Mouse (Mus musculus) limb, embryonic 14.5 days (tissue): ENCODE measurements around the gene RPS10-NUDT3. TPM values are rescaled to one million over a fixed set of nuclear protein-coding genes. Genes with fewer than 3 reads are reported as not detected.

Experiments
- ATAC-seq: fragments of 200-750 bp; cut with Nextera tagmentation; 2 replicates; pipeline ENCODE4 v1.8.0; 2017; ENCODE audit warnings: low read depth, moderate number of reproducible peaks, moderate TSS enrichment; ENCODE audit not compliant: low FRiP score
- DNase-seq: peaks from one replicate; pipeline ENCODE4 v3.0.0-alpha.2; 2015; ENCODE audit warnings: low spot score
- H3K27ac ChIP-seq: fragments of 300-500 bp; sonication (generic); replicated peaks from 2 replicates; pipeline ENCODE4 v1.5.1; 2014; ENCODE audit warnings: low read depth, mild to moderate bottlenecking, low read length, moderate library complexity, mixed read lengths
- H3K27me3 ChIP-seq: fragments of 300-500 bp; sonication (generic); 2 replicates; pipeline ENCODE4 v1.6.1; 2014; ENCODE audit warnings: low read length, mixed read lengths; ENCODE audit not compliant: control insufficient read depth, insufficient read depth
- H3K36me3 ChIP-seq: fragments of 300-500 bp; sonication (generic); 2 replicates; pipeline ENCODE4 v1.6.1; 2014; ENCODE audit warnings: mild to moderate bottlenecking, low read length, moderate library complexity, mixed read lengths; ENCODE audit not compliant: control insufficient read depth, insufficient read depth
- H3K4me1 ChIP-seq: fragments of 300-500 bp; sonication (generic); 2 replicates; pipeline ENCODE4 v1.6.1; 2014; ENCODE audit warnings: antibody characterized with exemption, low read length, mixed read lengths; ENCODE audit not compliant: control insufficient read depth, insufficient read depth
- H3K4me2 ChIP-seq: fragments of 300-500 bp; sonication (generic); replicated peaks from 2 replicates; pipeline ENCODE4 v1.6.1; 2014; ENCODE audit warnings: low read depth, mild to moderate bottlenecking, low read length, moderate library complexity; ENCODE audit not compliant: severe bottlenecking
- H3K4me3 ChIP-seq: fragments of 300-500 bp; sonication (generic); replicated peaks from 2 replicates; pipeline ENCODE4 v1.5.1; 2014; ENCODE audit warnings: low read length
- H3K9ac ChIP-seq: fragments of 300-500 bp; sonication (generic); 2 replicates; pipeline ENCODE4 v1.6.1; 2014; ENCODE audit warnings: mild to moderate bottlenecking, low read depth, low read length, moderate library complexity; ENCODE audit not compliant: severe bottlenecking
- H3K9me3 ChIP-seq: fragments of 300-500 bp; sonication (generic); 2 replicates; pipeline ENCODE4 v1.6.1; 2016; ENCODE audit warnings: low read length; ENCODE audit not compliant: control insufficient read depth
- POLR2A ChIP-seq: fragments of 200-500 bp; IDR thresholded peaks from 2 replicates; pipeline ENCODE4 v1.8.0; 2012; ENCODE audit warnings: inconsistent platforms, mild to moderate bottlenecking, moderate library complexity, borderline replicate concordance; ENCODE audit not compliant: insufficient read depth, insufficient read length; ENCODE audit errors: extremely low read depth
- WGBS: fragments of 180-500 bp; shearing (Covaris S2); extraction: QIAGEN DNeasy Blood & Tissue Kit; methylation state at CpG from one replicate; pipeline ENCODE4 v1.1.7; 2014; 5-methylcytosine and 5-hydroxymethylcytosine counted together
- polyA plus RNA-seq, 2 experiments: library from polyadenylated mRNA; depleted of rRNA in 1 of 2; stranded (reverse) in 1 of 2; unstranded in 1 of 2; fragments of >200 nt; fragmentation: Nextera tagmentation in 1 of 2; extraction: Ambion mirVana in 1 of 2; gene quantifications; 2 replicates each; pipeline versions ENCODE4 v1.2.1 to v1.2.3; 2012 to 2014

Gene RPS10-NUDT3
- polyA plus RNA-seq, 2 experiments = 0.11 TPM; not detected in 1

GRCm38 (mm10) chr17:27544551-27544950 is 90.5 kb downstream of the RPS10-NUDT3 start:
- H3K27ac ChIP-seq = no peak overlapping the region
- no peaks in the 10 kb centered on the region for H3K27me3 ChIP-seq
- no peak overlapping the region for H3K9ac ChIP-seq
- no peaks in the 10 kb centered on the region for H3K9me3 ChIP-seq
- 84% methylated on average over 11 of the region's 11 CpGs for WGBS
- no peak overlapping the region for H3K4me2 ChIP-seq
- TF ChIP-seq POLR2A = no peak
- H3K4me1 ChIP-seq = peaks cover 6% of the 10 kb centered on the region; the same call in 1 of the 2 replicates
- no peaks in the 10 kb centered on the region for H3K36me3 ChIP-seq
- ATAC-seq (no peak), DNase-seq (no peak)
- no peak overlapping the region for H3K4me3 ChIP-seq

- Histone ChIP-seq H3K27ac (no peak overlapping the region), H3K9me3 (no peaks in the 10 kb centered on the region), H3K36me3 (no peaks in the 10 kb centered on the region), H3K4me2 (no peak overlapping the region), H3K9ac (no peak overlapping the region), H3K4me1 (no peaks in the 10 kb centered on the region), H3K4me3 (no peak overlapping the region), H3K27me3 (no peaks in the 10 kb centered on the region)
- ATAC-seq (no peak), DNase-seq (no peak)
- 80% methylated on average over 3 of the region's 3 CpGs for WGBS
- TF ChIP-seq POLR2A = no peak
These were observed 93.0 kb downstream of the RPS10-NUDT3 start for GRCm38 (mm10) chr17:27541984-27542383.

- DNase-seq (no peak), ATAC-seq (no peak)
- Histone ChIP-seq H3K9ac (no peak overlapping the region), H3K27me3 (no peaks in the 10 kb centered on the region), H3K9me3 (no peaks in the 10 kb centered on the region), H3K4me3 (no peak overlapping the region), H3K27ac (no peak overlapping the region), H3K36me3 (no peaks in the 10 kb centered on the region), H3K4me2 (no peak overlapping the region), H3K4me1 (no peaks in the 10 kb centered on the region)
- TF ChIP-seq POLR2A = no peak
- WGBS = 69% methylated on average over 2 of the region's 2 CpGs
These were observed 93.8 kb downstream of the RPS10-NUDT3 start for GRCm38 (mm10) chr17:27541261-27541660.

- no peak overlapping the region for H3K4me2 ChIP-seq
- H3K36me3 ChIP-seq = no peaks in the 10 kb centered on the region
- ATAC-seq (no peak), DNase-seq (peak; percentile 83)
- H3K4me1 ChIP-seq = no peaks in the 10 kb centered on the region
- H3K4me3 ChIP-seq = no peak overlapping the region
- no peaks in the 10 kb centered on the region for H3K27me3 ChIP-seq
- 0 out of 2 replicates have a peak, but pooled peaks have one; percentile 27 for TF ChIP-seq POLR2A
- no peak overlapping the region for H3K27ac ChIP-seq
- no peak overlapping the region for H3K9ac ChIP-seq
- WGBS = 5% methylated on average over 10 of the region's 10 CpGs
- H3K9me3 ChIP-seq = no peaks in the 10 kb centered on the region
These were observed 100.3 kb downstream of the RPS10-NUDT3 start for GRCm38 (mm10) chr17:27534718-27535117.

DNA sequence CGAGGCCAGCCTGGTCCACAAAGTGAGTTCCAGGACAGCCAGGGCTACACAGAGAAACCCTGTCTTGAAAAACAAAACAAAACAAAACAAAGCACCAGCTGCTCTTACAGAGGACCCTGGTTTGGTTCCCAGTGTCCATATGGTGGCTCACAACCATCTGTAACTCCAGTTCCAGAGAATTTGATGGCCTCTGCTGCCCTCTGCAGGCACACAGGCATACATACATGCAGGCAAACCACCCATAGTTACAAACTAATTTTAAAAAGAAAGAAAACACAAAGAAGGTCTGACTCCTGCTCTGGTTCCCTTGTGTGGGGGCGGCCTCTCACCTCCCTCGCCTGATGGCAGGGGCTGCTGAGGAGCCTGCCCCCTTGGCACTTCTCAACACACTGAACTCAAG is 101.7 kb downstream of the RPS10-NUDT3 start:
- Histone ChIP-seq H3K4me1 (no peaks in the 10 kb centered on the region), H3K9ac (no peak overlapping the region), H3K36me3 (no peaks in the 10 kb centered on the region), H3K4me3 (no peak overlapping the region), H3K4me2 (no peak overlapping the region), H3K9me3 (no peaks in the 10 kb centered on the region), H3K27ac (no peak overlapping the region), H3K27me3 (no peaks in the 10 kb centered on the region)
- TF ChIP-seq POLR2A = no peak
- WGBS = 76% methylated on average over 3 of the region's 3 CpGs
- DNase-seq (no peak), ATAC-seq (no peak)

DNA sequence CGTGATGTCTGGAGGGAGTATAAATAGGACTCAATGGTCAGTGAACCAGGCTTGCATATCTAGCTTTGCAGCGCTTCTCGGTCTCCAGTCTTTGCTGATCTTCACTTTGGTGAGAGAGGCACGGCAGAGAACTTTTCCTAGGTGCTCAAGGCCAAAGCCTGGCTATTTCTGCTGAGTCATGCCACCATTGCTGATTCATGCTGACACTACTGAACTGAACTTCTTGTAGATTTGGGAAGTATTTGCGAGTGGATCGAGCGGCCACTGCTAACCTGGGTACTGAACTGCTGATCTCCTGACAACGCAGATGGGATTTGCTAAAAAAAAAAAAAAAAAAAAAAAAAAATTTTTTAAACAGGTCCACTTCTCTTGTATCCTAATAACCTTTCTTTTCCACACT is 102.9 kb downstream of the RPS10-NUDT3 start:
- Histone ChIP-seq H3K4me2 (no peak overlapping the region), H3K27ac (no peak overlapping the region), H3K9ac (no peak overlapping the region), H3K4me3 (no peak overlapping the region), H3K9me3 (no peaks in the 10 kb centered on the region), H3K27me3 (no peaks in the 10 kb centered on the region), H3K4me1 (no peaks in the 10 kb centered on the region), H3K36me3 (no peaks in the 10 kb centered on the region)
- no peak for ATAC-seq
- no peak for DNase-seq
- TF ChIP-seq POLR2A = no peak
- 87% methylated on average over 8 of the region's 8 CpGs for WGBS

Other genes with a start within 250 kb of the RPS10-NUDT3 start
- gene Grm4, start 113.8 kb downstream of the RPS10-NUDT3 start, polyA plus RNA-seq (2012; rRNA removed) = 1.6 and 2.2 TPM in 2 replicates
- gene Grm4, start 113.8 kb downstream of the RPS10-NUDT3 start, polyA plus RNA-seq (2014; fragmentation: Nextera tagmentation; extraction: Ambion mirVana) = 0.75 and 1.0 TPM in 2 replicates
- gene Hmga1, start 78.7 kb downstream of the RPS10-NUDT3 start, polyA plus RNA-seq (2012; rRNA removed) = 196 and 250 TPM in 2 replicates
- gene Hmga1, start 78.7 kb downstream of the RPS10-NUDT3 start, polyA plus RNA-seq (2014; fragmentation: Nextera tagmentation; extraction: Ambion mirVana) = 227 and 235 TPM in 2 replicates
- 24.1 and 28.0 TPM in 2 replicates for gene AI413582, start 69.5 kb downstream of the RPS10-NUDT3 start, polyA plus RNA-seq (2012; rRNA removed)
- 31.4 and 31.9 TPM in 2 replicates for gene AI413582, start 69.5 kb downstream of the RPS10-NUDT3 start, polyA plus RNA-seq (2014; fragmentation: Nextera tagmentation; extraction: Ambion mirVana)
- 116 and 121 TPM in 2 replicates for gene Nudt3, start 11.7 kb downstream of the RPS10-NUDT3 start, polyA plus RNA-seq (2012; rRNA removed)
- 35.7 and 36.8 TPM in 2 replicates for gene Nudt3, start 11.7 kb downstream of the RPS10-NUDT3 start, polyA plus RNA-seq (2014; fragmentation: Nextera tagmentation; extraction: Ambion mirVana)
- 1,839 and 1,928 TPM in 2 replicates for gene Rps10, start 1.4 kb upstream of the RPS10-NUDT3 start, polyA plus RNA-seq (2012; rRNA removed)
- 1,149 and 1,160 TPM in 2 replicates for gene Rps10, start 1.4 kb upstream of the RPS10-NUDT3 start, polyA plus RNA-seq (2014; fragmentation: Nextera tagmentation; extraction: Ambion mirVana)
- 2.4 and 3.3 TPM in 2 replicates for gene Pacsin1, start 20.3 kb upstream of the RPS10-NUDT3 start, polyA plus RNA-seq (2012; rRNA removed)
- 3.3 and 4.5 TPM in 2 replicates for gene Pacsin1, start 20.3 kb upstream of the RPS10-NUDT3 start, polyA plus RNA-seq (2014; fragmentation: Nextera tagmentation; extraction: Ambion mirVana)
- 0.52 and 0.67 TPM in 2 replicates for gene Spdef, start 93.7 kb upstream of the RPS10-NUDT3 start, polyA plus RNA-seq (2012; rRNA removed)
- 0.39 TPM in 1 of 2 replicates, not detected in the other for gene Spdef, start 93.7 kb upstream of the RPS10-NUDT3 start, polyA plus RNA-seq (2014; fragmentation: Nextera tagmentation; extraction: Ambion mirVana)
- gene D17Wsu92e, start 185.4 kb upstream of the RPS10-NUDT3 start, polyA plus RNA-seq (2012; rRNA removed) = 60.1 and 65.2 TPM in 2 replicates
- gene D17Wsu92e, start 185.4 kb upstream of the RPS10-NUDT3 start, polyA plus RNA-seq (2014; fragmentation: Nextera tagmentation; extraction: Ambion mirVana) = 20.3 and 21.3 TPM in 2 replicates
- gene Snrpc, start 202.9 kb upstream of the RPS10-NUDT3 start, polyA plus RNA-seq (2012; rRNA removed) = 228 and 238 TPM in 2 replicates
- gene Snrpc, start 202.9 kb upstream of the RPS10-NUDT3 start, polyA plus RNA-seq (2014; fragmentation: Nextera tagmentation; extraction: Ambion mirVana) = 286 and 308 TPM in 2 replicates
- 13.5 and 15.6 TPM in 2 replicates for gene Uhrf1bp1, start 221.2 kb upstream of the RPS10-NUDT3 start, polyA plus RNA-seq (2012; rRNA removed)
- gene Uhrf1bp1, start 221.2 kb upstream of the RPS10-NUDT3 start, polyA plus RNA-seq (2014; fragmentation: Nextera tagmentation; extraction: Ambion mirVana) = 8.0 TPM in 2 replicates